Mouse (Mus musculus) kidney, postnatal 4 days (tissue): ENCODE results near the gene Rxylt1.

Experiments
- DNase-seq, 2 experiments: peaks; one replicate each; pipeline ENCODE4 v3.0.0; 2021; ENCODE audit warnings: mixed read lengths in 2 of 2

The Rxylt1 gene

GRCm38 (mm10) chr10:122040372-122040771 is 56.8 kb downstream of the Rxylt1 start:
- DNase-seq, result no peak

- no peak for DNase-seq
Observed at GRCm38 (mm10) chr10:122039566-122039965, 57.6 kb downstream of the Rxylt1 start.

GRCm38 (mm10) chr10:122038554-122038953 is 58.6 kb downstream of the Rxylt1 start:
- peak in 1 of 2 experiments; percentile 40 for DNase-seq

DNA sequence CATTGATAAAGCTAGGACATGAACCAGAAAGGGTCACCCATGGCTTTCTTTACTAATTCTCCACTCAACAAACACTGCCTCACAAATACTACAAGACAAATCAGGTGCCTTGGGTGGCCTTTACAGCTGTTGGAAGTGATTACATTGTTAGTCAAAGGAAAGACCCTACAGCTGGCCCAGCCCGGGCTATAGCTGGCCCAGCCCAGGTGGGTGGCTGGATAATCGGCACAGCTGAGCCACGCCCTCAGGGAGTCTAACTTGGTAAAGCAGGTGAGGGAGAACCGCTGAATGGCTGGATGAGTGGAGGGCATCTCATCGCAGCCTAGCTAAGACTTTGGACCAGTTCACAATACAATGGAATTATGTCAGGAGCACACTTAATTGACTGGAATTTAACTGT is 63.9 kb downstream of the Rxylt1 start:
- no peak for DNase-seq

DNA sequence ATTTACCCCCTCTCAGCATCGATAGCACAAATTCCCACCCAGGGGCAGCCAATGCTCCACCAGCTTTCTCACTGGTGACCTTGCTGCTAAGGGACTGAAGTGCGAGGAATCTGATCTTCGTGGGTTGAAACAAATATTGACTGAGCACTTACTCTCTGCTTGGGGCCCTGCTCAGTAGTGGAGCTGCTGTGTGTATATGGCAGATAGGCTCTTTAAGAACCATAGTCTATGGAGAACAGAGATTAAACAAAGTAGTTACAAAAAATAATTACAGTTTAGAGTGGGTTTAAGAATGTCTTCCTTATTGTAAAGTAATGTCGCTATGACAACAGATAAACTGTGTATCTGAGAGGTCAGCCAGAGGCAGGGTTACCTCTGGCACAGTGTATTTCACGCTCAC is 66.8 kb downstream of the Rxylt1 start:
- DNase-seq, result no peak

DNA sequence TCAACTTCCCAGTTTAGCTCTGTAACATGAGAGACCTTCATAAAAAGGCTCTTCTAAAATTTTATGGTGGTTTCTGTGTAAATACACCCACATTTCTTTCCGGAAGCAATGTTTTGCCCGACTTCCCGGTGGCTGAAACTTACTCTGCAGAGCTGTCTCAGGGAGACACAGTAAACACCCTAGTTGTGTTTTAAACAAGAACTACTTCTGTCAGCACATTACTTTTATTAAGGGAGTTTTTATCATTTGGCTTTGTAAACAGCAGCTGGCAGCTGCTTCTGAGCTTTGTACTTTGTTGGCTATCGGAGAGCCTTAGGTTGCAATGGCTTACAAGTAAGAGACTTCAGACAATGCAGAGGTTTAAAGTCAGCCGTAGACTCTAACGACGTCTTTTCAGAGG is 67.4 kb downstream of the Rxylt1 start:
- peak in 1 of 2 experiments; percentile 25 for DNase-seq
